Mouse (Mus musculus): ENCODE data around the gene Spaar.

DNA sequence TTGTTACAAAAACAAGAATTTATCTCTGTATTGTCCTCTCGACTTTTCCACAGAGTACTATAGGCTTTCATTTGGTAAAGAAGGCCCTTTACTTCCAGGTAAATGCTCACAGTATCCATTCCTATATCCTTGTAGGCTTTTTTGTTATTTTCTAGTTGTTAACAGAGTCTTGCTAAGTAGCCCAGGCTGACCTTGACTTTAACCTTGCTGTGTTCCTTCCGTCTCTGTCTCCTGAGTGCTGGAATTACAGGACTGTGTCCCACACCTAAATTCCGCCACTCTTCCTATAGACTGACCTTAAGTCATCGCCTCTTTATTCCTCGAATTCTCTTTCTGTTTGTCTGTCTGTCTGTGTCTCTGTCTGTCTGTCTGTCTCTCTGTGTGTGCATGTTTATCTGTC, 38.5 kb downstream of the Spaar start:
- TF ChIP-seq POLR2A (IDR thresholded peaks at IDR 0.05; ENCODE audit: insufficient read depth, low read depth, low read length) (no peak), CTCF (IDR thresholded peaks at IDR 0.05) (no peak)
